In the genomic region with DNA sequence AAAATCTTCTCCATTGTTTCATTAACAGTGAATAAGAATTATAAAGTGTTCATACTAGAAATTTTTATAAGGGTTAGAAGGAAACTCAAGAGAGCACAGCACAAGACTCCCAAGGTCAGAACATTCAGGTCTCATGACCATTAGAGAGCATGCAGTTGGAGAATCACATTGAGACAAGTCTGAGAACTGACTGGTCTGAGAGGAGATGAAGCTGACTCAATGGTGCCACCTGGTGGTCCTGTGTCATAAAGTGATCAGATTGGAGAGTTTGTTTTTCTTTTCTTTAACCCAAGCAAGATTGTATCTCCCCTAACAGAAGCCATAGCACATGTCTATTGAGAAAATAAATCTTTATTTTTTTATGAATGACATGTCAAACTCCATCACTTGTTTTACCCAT, we compare ENCODE assay signal across 7 mouse cellular contexts.
A peak's percentile ranks its signal among the peaks of the same experiment; 100 is the strongest.
DNase-seq lines count a peak whose midpoint lies in the region; ATAC-seq and TF ChIP-seq lines count a peak whose summit lies in the region.

No protein-coding gene starts in this region.

- TF ChIP-seq CTCF in layer of hippocampus, adult 2 months (conservative IDR thresholded peaks at IDR 0.05) = peak; percentile 92
- TF ChIP-seq CTCF in lung, embryonic 14.5 days (IDR thresholded peaks at IDR 0.05; ENCODE audit: low read depth) = peak; percentile 79

- ATAC-seq in lung, embryonic 14.5 days (ENCODE audit: insufficient read depth) = peak; percentile 71; the same call in 1 of the 2 replicates

- H3K4me2 ChIP-seq in lung, embryonic 14.5 days = no peak overlapping the region

- H3K27ac ChIP-seq in embryonic facial prominence, embryonic 10.5 days (replicated peaks) = no peak overlapping the region
- no peak overlapping the region for H3K27ac ChIP-seq in layer of hippocampus, adult 2 months
- no peak overlapping the region for H3K27ac ChIP-seq in lung, embryonic 14.5 days (ENCODE audit: low read depth)

- H3K9me3 ChIP-seq in embryonic facial prominence, embryonic 10.5 days = no peaks in the 10 kb centered on the region
- H3K9me3 ChIP-seq in lung, embryonic 14.5 days (ENCODE audit: low read depth, low read length) = no peaks in the 10 kb centered on the region

- H3K9ac ChIP-seq in lung, embryonic 14.5 days = no peak overlapping the region

- peak; percentile 3 for DNase-seq in MEL-GATA-1-ER (ENCODE audit: extremely low read depth, low read depth)
- DNase-seq in adrenal gland, postnatal 14 days = peak; percentile 68
- DNase-seq in embryonic facial prominence, embryonic 10.5 days (ENCODE audit: low spot score) = peak; percentile 77
- DNase-seq in heart, postnatal 4 days = peak; percentile 65
- peak; percentile 54 to 80 for DNase-seq in layer of hippocampus, adult 2 months (ENCODE audit: low spot score in 2 of 2)
- peak; percentile 83 for DNase-seq in lung, embryonic 14.5 days
- DNase-seq in retina, embryonic 14.5 days (ENCODE audit: low spot score) = peak; percentile 87

- H3K27me3 ChIP-seq in embryonic facial prominence, embryonic 10.5 days (replicated peaks; ENCODE audit: low read depth, poor library complexity, severe bottlenecking) = no peaks in the 10 kb centered on the region
- no peaks in the 10 kb centered on the region for H3K27me3 ChIP-seq in lung, embryonic 14.5 days (ENCODE audit: insufficient read depth, low read length)

- no peaks in the 10 kb centered on the region for H3K36me3 ChIP-seq in embryonic facial prominence, embryonic 10.5 days (replicated peaks)
- H3K36me3 ChIP-seq in lung, embryonic 14.5 days (ENCODE audit: insufficient read depth) = no peaks in the 10 kb centered on the region

- H3K4me1 ChIP-seq in embryonic facial prominence, embryonic 10.5 days = no peaks in the 10 kb centered on the region
- H3K4me1 ChIP-seq in lung, embryonic 14.5 days (ENCODE audit: insufficient read depth) = no peaks in the 10 kb centered on the region

- no peak overlapping the region for H3K4me3 ChIP-seq in embryonic facial prominence, embryonic 10.5 days
- H3K4me3 ChIP-seq in layer of hippocampus, adult 2 months = no peak overlapping the region
- no peak overlapping the region for H3K4me3 ChIP-seq in lung, embryonic 14.5 days (ENCODE audit: low read depth, low read length)

Comparison
In these comparisons a context has a peak if more than half of its experiments do, and no peak if none do; other contexts are left out.
1. DNase-seq: peak in every context shown above with its lines; median percentile 87 in retina, embryonic 14.5 days; 83 in lung, embryonic 14.5 days; 77 in embryonic facial prominence, embryonic 10.5 days; 68 in adrenal gland, postnatal 14 days; 67 in layer of hippocampus, adult 2 months; 65 in heart, postnatal 4 days; 3 in MEL-GATA-1-ER.